Mouse (Mus musculus): ENCODE data around the gene Bod1. TPM values are rescaled to one million over a fixed set of nuclear protein-coding genes. Genes with fewer than 3 reads are reported as not detected.

Gene Bod1
- total and polyA plus RNA-seq, 2 experiments from 2014 or later, result 91.2 to 134 TPM

DNA sequence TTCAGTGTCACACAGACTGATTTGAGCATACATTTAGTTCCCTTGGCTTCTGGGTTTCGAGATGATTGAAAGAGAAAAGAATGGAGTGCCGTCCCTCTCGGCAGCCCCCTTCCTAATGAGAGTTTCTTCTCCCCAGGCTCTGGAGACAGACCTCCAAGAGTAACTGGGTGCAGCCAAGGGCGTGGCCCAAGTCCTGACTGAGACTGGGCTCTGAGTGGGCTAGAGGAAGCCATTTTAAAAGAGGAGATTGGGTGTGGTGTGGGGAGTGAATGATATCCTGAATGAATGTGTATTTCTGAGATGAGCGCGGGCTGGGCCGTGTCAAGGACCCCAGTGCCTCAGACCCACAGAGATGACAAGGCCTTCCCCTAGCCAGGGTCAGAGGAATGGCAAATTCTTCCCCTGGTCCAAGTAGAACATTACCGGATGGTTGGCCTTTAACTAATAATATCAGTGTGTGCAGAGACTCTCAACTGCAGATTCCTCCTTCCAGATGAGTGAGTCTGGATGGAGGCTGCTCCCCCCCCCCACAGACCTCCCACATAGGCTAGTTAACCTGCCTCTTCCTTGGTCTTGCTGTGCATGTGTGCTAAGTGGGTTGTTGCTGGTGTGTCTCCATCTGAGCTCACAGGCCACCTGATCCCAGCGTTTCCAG lies 13.4 kb upstream of the Bod1 start:
- 78% methylated on average over 9 of the region's 9 CpGs for WGBS
- H3K4me3 ChIP-seq (ENCODE audit: low read length), result no peak overlapping the region
- TF ChIP-seq CTCF (IDR thresholded peaks at IDR 0.05; ENCODE audit: low read depth), result no peak
- H3K9me3 ChIP-seq (ENCODE audit: low read length), result no peaks in the 10 kb centered on the region
- no peaks in the 10 kb centered on the region for H3K27me3 ChIP-seq (ENCODE audit: insufficient read depth, low read length)
- no peaks in the 10 kb centered on the region for H3K4me1 ChIP-seq (ENCODE audit: insufficient read depth, low read length)
- H3K27ac ChIP-seq, result no peak overlapping the region
- ATAC-seq, result 0 out of 2 replicates have a peak, but pooled peaks have one; percentile 9
- H3K36me3 ChIP-seq (ENCODE audit: insufficient read depth, low read length), result no peaks in the 10 kb centered on the region
- no peak overlapping the region for H3K9ac ChIP-seq (replicated peaks; ENCODE audit: low read length)
- no peak for DNase-seq (ENCODE audit: low spot score)
- no peak overlapping the region for H3K4me2 ChIP-seq (ENCODE audit: low read depth, low read length)

DNA sequence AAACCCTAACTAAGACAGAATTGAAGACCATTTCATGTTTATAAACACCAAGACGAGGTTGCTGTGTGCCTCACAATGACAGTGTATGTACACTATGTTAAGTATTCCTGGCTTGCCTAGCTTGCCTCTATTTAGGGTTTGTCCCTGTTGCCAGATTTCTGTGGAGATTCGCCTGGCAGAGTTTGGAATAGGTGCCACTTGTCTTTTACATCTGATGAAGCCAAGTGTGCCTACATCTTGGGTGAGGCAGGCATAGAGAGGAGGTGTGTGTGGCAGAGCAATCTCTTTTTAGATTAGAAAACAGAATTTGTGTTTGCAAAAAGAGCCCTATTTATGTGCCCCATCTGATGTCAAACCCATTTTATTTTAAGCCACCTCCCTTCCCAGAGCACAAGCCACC lies 12.4 kb upstream of the Bod1 start:
- Histone ChIP-seq H3K27ac (no peak overlapping the region), H3K36me3 (ENCODE audit: insufficient read depth, low read length) (no peaks in the 10 kb centered on the region), H3K9me3 (ENCODE audit: low read length) (no peaks in the 10 kb centered on the region), H3K9ac (replicated peaks; ENCODE audit: low read length) (no peak overlapping the region), H3K27me3 (ENCODE audit: insufficient read depth, low read length) (no peaks in the 10 kb centered on the region), H3K4me3 (ENCODE audit: low read length) (no peak overlapping the region), H3K4me1 (ENCODE audit: insufficient read depth, low read length) (no peaks in the 10 kb centered on the region), H3K4me2 (ENCODE audit: low read depth, low read length) (no peak overlapping the region)
- TF ChIP-seq CTCF (IDR thresholded peaks at IDR 0.05; ENCODE audit: low read depth), result no peak
- DNase-seq (ENCODE audit: low spot score) (no peak), ATAC-seq (no peak)
- 66% methylated on average over 2 of the region's 2 CpGs for WGBS

DNA sequence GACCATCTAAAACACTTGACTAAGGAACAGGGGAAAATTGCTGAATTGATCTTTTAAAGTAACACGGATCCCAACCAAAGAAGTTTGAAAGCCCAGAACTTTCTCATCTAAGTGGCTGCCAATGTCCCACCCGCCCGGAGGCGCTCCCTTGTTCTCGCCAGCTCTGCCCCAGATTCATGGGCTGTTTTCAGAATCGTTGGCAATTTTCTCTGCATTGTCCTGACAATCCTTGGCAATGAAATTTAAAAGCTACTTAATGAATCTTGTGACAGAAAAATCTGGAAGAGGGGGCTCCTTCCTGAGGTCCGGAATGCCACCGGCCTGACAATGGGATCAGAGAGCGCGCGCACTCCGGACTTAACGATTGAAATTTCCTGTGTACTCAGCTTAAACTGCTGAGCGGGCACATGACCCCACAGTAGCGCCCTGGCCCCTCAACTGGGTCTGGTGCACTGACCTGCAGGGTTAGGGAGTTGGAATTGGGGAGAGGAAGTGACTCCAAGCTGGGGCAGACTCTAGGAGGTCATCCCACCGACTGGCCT lies 8.2 kb upstream of the Bod1 start:
- ATAC-seq (no peak), DNase-seq (ENCODE audit: low spot score) (peak; percentile 20)
- no peak overlapping the region for H3K4me3 ChIP-seq (ENCODE audit: low read length)
- H3K4me2 ChIP-seq (ENCODE audit: low read depth, low read length), result no peak overlapping the region
- no peaks in the 10 kb centered on the region for H3K27me3 ChIP-seq (ENCODE audit: insufficient read depth, low read length)
- no peaks in the 10 kb centered on the region for H3K9me3 ChIP-seq (ENCODE audit: low read length)
- no peak for TF ChIP-seq CTCF (IDR thresholded peaks at IDR 0.05; ENCODE audit: low read depth)
- no peak overlapping the region for H3K9ac ChIP-seq (replicated peaks; ENCODE audit: low read length)
- H3K27ac ChIP-seq, result no peak overlapping the region
- H3K4me1 ChIP-seq (ENCODE audit: insufficient read depth, low read length), result no peaks in the 10 kb centered on the region
- H3K36me3 ChIP-seq (ENCODE audit: insufficient read depth, low read length), result no peaks in the 10 kb centered on the region
- 71% methylated on average over 16 of the region's 16 CpGs for WGBS

DNA sequence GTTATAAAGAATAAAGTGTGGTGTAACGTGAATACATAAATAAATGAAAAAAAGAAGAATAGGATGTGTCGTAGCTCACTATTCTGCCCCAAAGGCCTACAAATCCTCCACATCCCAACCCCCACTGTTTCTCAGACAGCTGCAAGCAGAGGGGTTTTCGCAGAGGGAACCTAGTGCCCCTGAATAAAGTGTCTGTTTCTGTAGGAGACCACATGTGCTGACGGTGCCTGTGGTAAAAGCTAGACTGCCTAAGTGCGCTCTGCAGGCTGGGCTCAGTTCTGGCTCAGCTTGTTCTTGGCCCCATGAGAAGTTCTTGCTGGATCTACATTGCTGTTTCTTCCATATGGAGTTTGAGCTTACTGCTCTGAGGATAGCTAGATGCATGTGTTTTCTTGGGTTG lies 5.6 kb upstream of the Bod1 start:
- Histone ChIP-seq H3K9me3 (ENCODE audit: low read length) (no peaks in the 10 kb centered on the region), H3K27ac (no peak overlapping the region), H3K9ac (replicated peaks; ENCODE audit: low read length) (no peak overlapping the region), H3K4me2 (ENCODE audit: low read depth, low read length) (no peak overlapping the region), H3K36me3 (ENCODE audit: insufficient read depth, low read length) (no peaks in the 10 kb centered on the region), H3K4me3 (ENCODE audit: low read length) (no peak overlapping the region), H3K4me1 (ENCODE audit: insufficient read depth, low read length) (no peaks in the 10 kb centered on the region), H3K27me3 (ENCODE audit: insufficient read depth, low read length) (no peaks in the 10 kb centered on the region)
- no peak for TF ChIP-seq CTCF (IDR thresholded peaks at IDR 0.05; ENCODE audit: low read depth)
- no peak for DNase-seq (ENCODE audit: low spot score)
- 89% methylated on average over 5 of the region's 5 CpGs for WGBS
- ATAC-seq, result no peak

DNA sequence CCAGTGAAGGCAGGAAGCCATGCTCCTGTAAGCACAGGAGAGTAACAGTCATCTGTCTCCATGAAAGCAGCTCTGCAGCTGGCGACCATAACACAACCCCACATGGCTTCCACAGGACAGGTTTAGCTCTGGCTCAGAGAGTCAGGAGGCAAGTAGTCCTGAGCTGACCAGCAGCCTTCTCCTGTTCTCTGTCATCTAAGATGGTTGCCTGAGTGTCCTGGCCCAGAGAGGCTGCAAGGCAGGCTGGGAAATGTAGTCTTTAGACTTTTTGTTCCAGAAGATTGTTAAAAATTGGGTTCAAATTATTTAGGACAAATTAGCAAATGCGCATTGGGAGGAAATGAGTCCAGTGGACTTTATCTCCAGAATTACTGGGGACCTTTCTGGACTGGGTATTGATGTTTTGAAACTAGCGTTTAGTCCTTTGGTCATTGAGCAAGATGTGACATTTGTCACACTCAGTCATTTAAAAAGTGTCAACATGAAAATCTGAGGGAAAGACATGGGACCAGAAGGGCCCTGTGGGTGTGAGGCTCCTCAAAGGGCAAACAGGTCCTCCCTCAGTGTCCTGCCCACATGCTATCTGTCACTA lies 5.1 kb upstream of the Bod1 start:
- Histone ChIP-seq H3K4me2 (ENCODE audit: low read depth, low read length) (no peak overlapping the region), H3K4me3 (ENCODE audit: low read length) (no peak overlapping the region), H3K4me1 (ENCODE audit: insufficient read depth, low read length) (no peaks in the 10 kb centered on the region), H3K9ac (replicated peaks; ENCODE audit: low read length) (no peak overlapping the region), H3K36me3 (ENCODE audit: insufficient read depth, low read length) (no peaks in the 10 kb centered on the region), H3K27ac (no peak overlapping the region), H3K27me3 (ENCODE audit: insufficient read depth, low read length) (no peaks in the 10 kb centered on the region), H3K9me3 (ENCODE audit: low read length) (no peaks in the 10 kb centered on the region)
- TF ChIP-seq CTCF (IDR thresholded peaks at IDR 0.05; ENCODE audit: low read depth), result no peak
- no peak for DNase-seq (ENCODE audit: low spot score)
- ATAC-seq, result no peak
- 91% methylated on average over 3 of the region's 3 CpGs for WGBS

DNA sequence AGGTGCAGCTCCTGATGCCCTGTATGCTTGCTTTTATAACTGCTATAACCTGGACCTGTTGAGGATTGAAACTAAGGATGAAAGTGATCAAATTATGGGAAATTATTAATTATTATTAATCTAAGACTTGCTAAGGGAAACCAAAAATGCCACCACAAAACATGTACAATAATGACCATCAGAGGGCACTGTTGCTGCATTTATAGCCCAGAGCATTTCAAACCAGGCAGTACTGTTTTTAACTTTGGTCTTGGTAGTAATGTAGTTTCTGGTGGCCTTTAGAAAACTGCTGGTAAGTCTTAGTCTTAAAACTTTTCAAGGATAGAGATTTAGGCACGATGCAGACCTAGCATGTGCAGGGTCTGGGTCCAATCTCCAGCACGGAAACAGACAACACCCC lies 3.7 kb upstream of the Bod1 start:
- no peak overlapping the region for H3K9ac ChIP-seq (replicated peaks; ENCODE audit: low read length)
- no peaks in the 10 kb centered on the region for H3K36me3 ChIP-seq (ENCODE audit: insufficient read depth, low read length)
- TF ChIP-seq CTCF (IDR thresholded peaks at IDR 0.05; ENCODE audit: low read depth), result peak; percentile 78
- peak; percentile 88 for DNase-seq (ENCODE audit: low spot score)
- H3K27ac ChIP-seq, result no peak overlapping the region
- H3K4me1 ChIP-seq (ENCODE audit: insufficient read depth, low read length), result peaks cover 4% of the 10 kb centered on the region; the same call in 1 of the 2 replicates
- no peak for ATAC-seq
- no peaks in the 10 kb centered on the region for H3K27me3 ChIP-seq (ENCODE audit: insufficient read depth, low read length)
- H3K4me2 ChIP-seq (ENCODE audit: low read depth, low read length), result no peak overlapping the region
- WGBS, result 37% methylated on average over 2 of the region's 2 CpGs
- no peaks in the 10 kb centered on the region for H3K9me3 ChIP-seq (ENCODE audit: low read length)
- H3K4me3 ChIP-seq (ENCODE audit: low read length), result no peak overlapping the region

DNA sequence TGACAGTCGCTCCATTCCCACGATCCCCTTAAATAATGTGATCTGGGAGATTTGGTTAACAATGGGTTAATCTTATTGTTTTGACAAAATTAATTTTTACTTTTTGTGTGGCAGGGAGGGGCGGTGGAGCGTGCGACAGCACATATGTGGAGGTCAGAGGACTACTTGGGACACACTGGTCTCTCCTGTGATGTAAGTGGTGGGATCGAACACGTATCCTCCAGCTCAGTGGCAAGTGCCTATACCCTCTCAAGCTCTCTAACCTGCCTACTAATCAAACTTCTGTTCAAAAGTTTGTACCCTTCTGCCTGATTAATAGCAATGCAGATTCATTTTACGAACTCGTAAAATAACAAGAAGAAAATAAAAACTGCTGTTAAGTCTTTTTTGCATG lies 482 bp upstream of the Bod1 start:
- WGBS, result 10% methylated on average over 9 of the region's 9 CpGs
- H3K36me3 ChIP-seq (ENCODE audit: insufficient read depth, low read length), result 0 out of 2 replicates have a peak, but pooled peaks cover 12% of the 10 kb centered on the region
- peak overlapping the region; percentile 92 for H3K9ac ChIP-seq (replicated peaks; ENCODE audit: low read length)
- H3K9me3 ChIP-seq (ENCODE audit: low read length), result no peaks in the 10 kb centered on the region
- peaks cover 9% of the 10 kb centered on the region; the same call in 1 of the 2 replicates for H3K4me1 ChIP-seq (ENCODE audit: insufficient read depth, low read length)
- no peaks in the 10 kb centered on the region for H3K27me3 ChIP-seq (ENCODE audit: insufficient read depth, low read length)
- no peak for TF ChIP-seq CTCF (IDR thresholded peaks at IDR 0.05; ENCODE audit: low read depth)
- no peak overlapping the region for H3K27ac ChIP-seq
- ATAC-seq (peak; percentile 46), DNase-seq (ENCODE audit: low spot score) (peak; percentile 19)
- peak overlapping the region; percentile 80 for H3K4me2 ChIP-seq (ENCODE audit: low read depth, low read length)
- H3K4me3 ChIP-seq (ENCODE audit: low read length), result peak overlapping the region; percentile 78
